Mouse (Mus musculus) CD4-positive helper T cell, adult 2 months (primary cell): ENCODE measurements around the gene Trp53bp2.

Experiments
- DNase-seq: peaks from one replicate; pipeline ENCODE4 v3.0.0-alpha.2; 2012; ENCODE audit warnings: low read depth, missing footprints, low spot score

Trp53bp2 gene

DNA sequence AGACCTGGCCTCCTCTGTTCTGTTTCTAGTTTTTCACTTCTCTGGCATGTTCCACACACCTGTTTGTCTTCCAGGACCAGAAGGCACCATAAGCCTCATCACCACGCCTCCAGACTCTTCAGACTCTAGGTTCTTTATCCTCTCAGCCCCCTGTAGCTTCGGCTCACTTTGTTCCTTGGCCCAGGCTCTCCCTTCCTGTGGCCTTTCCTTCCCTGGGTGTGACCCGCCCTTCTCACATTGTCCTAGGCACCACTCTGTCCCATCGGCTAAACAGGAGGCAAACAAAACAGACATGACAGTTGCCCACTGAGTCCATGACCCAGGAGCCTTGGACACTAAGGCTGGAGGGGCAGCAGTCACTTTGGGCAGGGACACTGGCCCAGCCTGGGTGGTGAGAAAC, 91.3 kb downstream of the Trp53bp2 start:
- DNase-seq, result no peak

DNA sequence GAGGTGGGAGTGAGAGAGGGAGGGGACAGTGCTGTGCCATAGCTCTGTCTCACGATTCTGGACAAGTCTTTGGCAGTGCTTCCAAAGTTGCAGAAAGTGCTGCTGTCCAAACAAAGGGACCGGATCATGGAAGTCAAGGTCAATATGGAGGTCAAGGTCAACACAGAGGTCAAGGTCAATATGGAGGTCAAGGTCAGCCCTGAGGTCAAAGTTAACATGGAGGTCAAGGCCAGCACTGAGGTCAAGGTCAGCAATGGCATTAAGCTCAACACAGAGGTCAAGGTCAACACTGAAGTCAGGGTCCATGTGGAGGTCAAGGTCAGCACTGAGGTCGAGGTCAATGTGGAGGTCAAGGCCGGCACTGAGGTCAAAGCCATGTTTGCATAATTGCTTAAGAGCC, 91.9 kb downstream of the Trp53bp2 start:
- DNase-seq, result no peak

DNA sequence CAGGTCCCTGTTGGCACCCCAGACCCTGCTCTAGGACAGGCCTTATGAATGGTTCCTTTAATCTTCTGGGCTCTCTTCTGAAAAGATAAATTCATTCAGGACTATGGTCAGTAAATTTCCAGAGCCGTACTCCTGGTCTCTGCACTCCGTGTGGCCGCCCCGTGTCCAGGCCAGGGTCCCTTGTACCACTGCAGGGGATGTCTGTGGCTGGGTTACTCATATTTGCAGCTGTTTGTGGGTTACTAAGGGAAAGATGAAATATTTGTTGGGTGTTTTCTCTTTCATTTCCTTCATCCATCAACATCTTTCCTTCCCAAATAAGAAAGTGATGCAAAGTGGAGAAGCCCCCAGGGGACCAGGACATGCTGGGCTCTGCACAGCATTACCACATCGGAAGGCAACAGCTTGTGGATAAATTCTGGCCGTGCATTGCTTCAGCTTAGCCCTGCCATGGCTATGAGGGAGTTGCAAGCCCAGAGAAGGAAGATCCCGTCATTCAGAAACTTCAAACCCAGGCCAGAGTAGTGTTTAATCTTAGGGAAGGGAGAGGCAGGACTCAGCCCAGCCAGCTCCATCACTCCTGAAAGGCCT, 92.9 kb downstream of the Trp53bp2 start:
- no peak for DNase-seq

DNA sequence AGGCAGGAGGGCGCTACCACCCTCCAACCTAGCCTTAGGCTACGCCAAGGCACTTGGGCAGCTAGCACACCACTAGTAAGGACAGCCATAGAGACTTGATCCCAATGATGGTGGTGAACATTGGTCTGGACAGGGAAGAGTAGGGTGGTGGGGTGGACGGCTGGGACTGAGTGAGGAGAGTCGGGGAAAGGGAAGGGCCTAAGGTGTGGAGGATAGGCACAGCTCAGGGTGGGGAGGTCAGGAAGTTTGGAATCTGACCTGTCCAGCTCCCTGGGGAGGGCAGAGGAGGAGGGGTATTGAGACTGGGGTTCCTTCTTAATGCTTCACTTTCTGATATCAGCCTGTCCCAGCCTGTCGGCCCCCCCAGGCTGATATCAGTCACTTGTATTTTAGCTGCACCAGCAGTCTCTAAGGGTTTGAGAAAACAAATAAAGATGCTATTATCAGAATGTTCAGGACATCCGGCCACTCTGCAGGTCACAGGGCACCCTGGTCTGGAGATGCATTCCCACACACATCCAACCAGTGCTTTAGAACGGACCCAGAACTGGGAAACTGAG, 93.6 kb downstream of the Trp53bp2 start:
- no peak for DNase-seq

DNA sequence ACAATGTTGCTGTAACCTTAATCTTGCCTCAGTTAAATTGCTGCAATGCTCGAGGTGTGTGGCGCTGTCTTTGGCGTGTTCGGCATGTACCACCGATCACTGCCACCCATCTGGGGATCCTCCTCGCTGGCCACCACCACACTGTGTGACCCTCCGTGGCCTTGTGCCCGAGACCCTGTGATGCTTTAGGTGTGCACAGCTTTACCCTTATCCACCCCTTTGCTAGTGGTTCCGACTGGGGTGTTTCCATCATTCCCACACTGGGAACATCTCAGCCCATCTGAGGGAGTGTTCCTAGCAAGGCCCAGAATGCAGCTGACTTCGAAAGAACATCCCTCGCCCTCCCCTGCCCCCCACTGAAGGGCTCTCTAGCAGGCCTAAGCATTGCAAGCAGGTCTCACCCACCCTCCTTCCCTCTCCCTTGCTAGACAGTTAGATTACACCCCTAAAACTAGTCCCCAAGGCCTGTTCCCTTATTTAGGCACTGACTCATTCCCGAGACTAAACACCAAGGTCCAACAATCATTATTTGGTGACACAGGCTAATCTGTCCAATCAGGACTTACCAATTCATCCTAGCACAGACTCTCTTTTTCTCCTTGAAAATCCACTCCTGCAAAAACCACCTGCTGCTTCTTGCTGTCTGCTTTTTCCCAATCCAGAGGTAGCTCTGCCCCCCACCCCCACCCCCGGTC, 94.4 kb downstream of the Trp53bp2 start:
- no peak for DNase-seq

DNA sequence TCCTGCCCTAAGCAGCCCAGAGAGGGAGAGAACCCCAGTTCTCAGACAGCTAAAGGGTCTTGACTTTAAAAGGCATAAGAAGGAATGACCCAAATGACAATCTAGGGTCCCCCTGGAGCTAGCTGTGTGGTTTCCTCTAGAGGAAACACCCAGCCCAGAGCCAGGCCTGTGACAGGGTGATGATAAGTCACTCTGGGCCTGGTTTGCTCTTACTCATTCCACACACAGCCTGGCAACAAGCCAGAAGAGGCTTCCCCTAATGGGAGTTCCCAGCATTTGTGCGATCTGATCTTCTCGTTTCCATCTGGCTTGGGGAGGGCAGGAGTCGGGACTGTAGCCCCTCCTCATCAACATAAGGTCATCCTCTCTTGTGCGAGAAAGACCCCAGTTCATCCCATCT, 95.3 kb downstream of the Trp53bp2 start:
- DNase-seq, result peak; percentile 69

DNA sequence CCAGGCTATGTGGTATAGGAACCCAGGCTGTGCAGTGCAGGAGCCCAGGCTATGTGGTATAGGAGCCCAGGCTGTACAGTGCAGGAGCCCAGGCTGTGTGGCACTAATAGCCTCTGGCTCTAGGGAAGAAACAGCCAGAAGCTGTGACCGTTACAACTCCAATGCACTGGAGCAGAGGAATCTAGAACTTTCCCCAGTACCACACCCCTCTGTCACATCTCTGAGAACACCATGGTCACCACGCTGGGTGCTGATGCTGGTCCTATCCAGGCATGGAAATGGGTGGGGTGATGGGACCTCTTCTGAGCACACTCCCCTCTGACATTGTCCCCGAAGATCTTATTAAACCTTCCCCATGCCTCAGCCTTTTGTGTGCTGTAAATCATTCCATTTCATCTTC, 96.3 kb downstream of the Trp53bp2 start:
- DNase-seq, result no peak

DNA sequence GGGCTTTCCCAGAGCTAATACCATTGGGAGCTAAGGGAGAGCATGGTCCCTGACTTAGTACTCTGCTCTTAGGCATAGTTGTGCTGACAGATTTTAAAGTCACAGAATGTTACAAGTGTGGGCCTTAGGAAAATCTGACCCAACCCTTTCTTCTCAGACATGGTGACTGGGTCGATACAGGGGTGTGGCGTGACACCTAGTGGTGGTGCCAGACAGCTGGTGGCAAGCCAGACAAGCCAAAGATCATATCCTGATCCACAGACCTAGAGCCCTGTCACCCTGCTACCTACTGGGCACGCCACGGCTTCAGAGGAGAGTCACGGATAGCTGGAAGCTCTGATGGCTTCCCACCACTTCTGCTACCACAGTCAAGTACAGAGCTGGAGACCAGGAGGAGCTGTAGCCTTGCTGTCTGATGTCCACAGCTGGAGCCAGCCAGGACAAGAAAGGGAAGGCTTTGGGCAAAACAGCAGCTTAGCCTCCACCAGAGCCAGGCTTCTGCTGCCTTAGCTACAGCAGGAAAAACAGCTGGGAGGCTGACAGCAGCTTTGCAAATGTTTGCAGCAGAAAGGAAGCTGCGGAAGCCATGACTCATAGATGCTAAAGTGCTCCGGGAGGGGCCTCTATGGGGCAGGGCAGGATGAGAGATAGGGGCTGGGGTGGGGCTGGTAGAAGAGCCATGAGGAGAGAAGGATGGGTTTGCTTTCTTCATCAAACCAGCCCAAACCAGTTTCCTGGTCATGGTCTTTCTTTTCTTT, 97.4 kb downstream of the Trp53bp2 start:
- peak; percentile 77 for DNase-seq

DNA sequence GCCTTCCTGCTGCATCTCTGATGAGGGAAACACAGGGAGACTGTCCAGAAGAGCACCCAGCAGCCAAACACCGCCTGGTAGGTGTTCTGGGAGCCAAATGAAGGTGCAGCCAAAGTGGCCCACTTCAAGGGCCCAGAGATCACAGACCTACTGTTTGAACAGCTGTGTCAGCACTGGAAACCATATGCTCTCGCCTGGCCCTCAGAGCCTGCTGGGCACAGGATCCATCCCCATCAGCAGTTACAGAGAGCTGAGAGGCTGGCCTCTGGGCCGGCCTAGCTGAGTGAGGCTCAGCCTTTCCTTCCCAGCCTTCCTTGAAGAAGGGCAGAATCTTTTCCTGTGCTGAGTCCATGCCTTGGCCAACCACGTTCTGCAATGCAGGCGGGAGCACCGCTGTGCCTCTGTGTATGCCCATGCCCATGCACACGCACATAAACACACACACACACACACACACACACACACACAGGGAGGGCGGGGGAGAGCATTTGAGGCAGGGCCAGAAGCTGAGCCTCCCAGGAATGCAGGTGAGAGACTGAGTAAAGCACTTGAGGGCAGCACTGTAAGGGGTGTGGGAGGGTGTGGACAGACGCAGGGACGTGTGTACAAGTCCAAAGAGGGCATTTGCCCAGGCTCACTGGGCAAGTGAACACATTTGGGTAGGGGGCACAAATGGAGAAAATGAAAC, 100.3 kb downstream of the Trp53bp2 start:
- DNase-seq, result no peak

DNA sequence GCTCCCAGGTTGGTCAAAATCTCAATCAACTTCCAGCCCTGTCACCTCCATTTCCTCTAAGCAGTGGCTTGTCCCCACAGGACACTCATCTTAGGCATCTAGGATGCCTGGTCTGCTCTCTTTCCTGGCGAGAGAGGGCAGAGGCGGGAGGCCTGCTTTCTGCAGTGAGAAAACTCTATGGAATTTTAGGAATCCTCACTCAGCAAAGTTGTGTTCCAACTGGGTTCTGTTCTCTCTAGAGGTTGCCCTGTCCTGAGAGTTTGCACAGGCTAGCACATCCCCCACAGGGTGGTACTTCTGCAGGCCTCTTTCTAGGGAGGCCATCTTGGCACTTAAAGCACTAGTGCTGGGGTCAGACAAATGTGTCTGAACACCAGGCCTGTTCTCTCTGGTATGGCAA, 102.1 kb downstream of the Trp53bp2 start:
- no peak for DNase-seq

DNA sequence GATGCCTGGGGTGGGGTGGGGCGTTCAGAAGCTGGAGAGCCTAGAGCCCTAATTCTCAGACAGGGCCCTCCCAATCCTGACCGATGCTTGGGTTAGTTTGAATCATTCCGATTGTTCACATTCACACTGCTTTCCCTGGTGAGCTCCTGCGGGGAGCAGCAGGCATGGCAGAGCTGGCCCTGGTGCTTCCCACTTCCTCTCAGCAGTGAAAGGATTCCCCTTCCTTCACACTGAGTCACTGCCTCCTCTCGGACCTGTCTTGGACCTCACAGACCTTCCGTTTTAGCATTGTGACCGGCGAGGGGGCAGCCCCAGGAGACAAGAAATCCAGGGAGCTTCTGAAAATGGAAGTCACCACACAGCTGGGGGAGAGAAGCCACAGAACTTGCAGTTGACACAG, 102.8 kb downstream of the Trp53bp2 start:
- DNase-seq, result no peak
